Mouse (Mus musculus): ENCODE data around the gene Phgr1.

The Phgr1 gene

DNA sequence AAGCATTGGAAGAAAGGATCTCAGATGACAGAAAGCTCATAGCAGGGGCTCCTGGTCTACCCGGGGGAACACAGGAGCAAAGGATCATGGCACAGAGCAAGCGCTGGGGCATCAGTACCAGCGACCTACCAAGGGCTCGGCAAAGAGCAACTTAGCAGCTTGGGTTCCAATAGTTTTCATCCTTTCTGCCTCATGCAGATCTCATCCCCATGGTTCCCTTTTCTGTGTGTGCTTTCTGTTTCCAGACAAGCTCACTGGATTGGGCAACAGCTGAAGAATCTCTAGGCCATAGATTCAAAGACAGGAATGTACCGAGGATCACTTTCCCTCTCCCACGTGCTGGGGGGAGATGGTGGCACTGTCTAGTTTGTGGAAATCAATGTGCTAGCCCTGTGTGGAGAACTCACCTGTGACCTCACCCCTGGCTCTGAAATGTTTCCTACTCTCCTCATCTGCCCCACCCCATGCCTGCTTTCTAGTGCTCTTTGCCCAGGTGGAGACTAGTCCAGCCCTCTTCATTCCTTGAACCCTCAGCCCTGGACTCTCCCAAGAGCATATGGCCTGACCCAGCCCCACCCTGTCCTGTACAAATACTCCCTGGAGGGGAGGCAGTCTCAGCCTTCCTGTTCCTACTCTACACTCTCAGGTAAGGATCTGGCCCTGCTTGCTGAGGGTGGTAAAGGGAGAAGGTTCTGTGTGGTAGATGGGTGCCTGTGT is at the start of gene Phgr1:
Phgr1 (plus strand) TSS at position 612 of the 717 bp plus-strand sequence.
- no peak for DNase-seq (ENCODE audit: low spot score)

DNA sequence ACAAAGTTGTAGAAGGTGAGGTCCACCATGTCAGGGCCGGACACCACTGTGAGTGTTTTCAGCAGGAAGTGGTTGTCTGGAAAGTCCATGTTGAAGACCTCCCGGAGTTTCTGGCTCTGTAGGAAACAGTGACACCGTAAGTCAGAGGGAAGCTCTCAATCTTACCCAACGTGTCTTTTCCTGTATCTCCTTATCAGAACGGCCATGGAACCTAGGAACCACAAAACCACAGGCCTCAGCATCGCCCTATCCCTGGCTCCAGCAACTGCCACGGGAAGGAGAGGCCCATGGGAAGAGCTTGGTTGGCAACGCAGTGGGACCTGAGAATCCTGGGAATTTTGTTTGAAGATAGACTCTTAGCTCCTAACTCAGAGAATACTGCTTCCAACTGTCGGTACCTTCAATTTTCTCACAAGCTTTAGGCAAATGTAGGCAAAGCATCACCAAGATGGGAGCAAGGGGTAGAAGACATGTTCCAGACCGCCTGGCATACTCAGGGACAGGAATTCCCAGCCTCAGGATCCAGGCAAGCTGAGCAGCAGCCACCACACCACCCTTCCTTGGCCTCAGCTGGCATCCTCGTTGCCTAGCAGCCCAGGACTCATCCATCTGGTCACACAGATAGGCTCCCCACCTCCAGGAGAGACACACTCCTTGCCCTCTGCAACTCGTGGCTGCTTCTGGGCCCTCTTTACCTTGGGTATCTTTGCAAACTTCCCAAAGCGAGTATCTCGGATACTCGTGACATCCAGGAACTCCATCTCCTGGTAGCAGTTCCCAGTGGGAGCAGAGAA is 48.7 kb upstream of the Phgr1 start:
- DNase-seq (ENCODE audit: low spot score) = no peak

DNA sequence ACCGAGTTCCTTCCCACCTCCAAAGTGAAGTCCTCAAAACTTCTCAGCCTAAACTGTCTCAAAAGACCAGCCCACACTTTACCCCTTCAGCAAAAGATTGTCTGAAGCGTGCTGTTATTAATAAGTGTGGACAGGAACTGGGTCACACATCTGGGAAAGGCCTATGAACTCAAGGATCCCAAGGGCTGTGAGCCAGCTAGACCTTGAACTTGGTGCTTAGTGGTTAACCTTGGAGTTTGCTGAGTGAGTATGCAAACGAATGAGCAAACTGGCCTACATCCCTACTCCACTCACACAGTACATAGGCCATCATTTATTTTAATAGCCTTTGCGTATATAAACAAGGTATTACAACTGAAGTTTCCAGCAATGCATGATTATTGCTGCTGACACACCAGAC is 47.1 kb upstream of the Phgr1 start:
- no peak for DNase-seq (ENCODE audit: low spot score)

DNA sequence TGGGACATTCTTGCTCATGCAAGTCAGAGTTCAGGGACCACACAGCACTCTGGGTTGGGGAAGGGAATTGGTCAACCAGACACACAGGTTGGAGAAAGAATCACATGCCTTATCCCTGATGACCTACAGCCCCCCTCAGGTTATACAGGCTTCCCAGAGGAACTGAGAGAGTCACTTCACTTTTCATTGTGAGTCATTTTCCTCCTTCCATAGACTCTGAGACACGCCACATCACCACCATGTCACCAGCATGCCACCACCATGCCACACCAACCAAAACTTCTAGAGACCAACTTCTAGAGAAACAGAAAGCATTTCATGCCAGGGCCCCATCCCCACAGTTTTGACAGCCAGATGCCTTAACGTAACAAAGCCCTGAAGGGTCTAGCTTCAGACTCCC is 45.7 kb upstream of the Phgr1 start:
- no peak for DNase-seq (ENCODE audit: low spot score)

DNA sequence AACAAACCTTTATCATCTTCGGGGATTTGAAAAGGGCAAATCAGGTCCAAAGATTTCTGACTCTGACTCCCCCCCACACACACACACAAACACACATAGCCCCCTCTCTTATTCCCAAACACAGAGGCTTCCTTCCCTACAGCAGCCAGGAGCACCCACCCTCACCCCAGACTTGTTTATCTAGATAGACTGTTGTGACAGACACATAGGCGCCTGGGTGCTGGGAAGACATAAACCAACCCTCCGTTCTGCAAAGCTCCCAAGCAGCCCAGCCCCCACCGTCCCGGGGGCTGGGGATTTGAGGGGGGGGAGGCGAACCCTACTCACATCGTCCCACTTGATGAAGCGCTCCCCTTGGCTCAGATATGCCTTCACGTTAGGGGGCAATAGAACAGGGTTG is 44.7 kb upstream of the Phgr1 start:
- no peak for DNase-seq (ENCODE audit: low spot score)

DNA sequence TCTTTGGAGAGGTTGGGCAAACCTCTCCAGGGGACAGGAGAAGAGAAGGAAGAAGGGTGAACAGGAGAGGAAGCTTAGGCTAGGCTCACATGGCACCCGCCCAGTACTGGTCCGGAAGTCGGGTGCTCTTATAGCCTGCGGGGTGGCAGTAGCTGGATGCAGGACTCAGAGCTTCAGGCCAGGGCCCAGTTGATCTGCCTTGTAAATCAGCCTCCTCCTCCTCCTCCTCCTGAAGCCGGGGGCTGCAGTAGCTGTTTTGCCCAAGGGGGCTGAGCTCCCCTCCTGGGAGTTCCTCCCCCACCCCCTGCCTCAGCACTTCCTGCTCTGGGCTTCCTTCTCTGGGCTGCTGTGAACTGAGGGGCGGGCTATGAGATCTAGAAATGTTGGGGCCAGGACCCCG is 44.2 kb upstream of the Phgr1 start, which contains the start of gene Plcb2:
Plcb2 (minus strand) TSS at position 102 of the 400 bp plus-strand sequence.
- DNase-seq (ENCODE audit: low spot score) = no peak

DNA sequence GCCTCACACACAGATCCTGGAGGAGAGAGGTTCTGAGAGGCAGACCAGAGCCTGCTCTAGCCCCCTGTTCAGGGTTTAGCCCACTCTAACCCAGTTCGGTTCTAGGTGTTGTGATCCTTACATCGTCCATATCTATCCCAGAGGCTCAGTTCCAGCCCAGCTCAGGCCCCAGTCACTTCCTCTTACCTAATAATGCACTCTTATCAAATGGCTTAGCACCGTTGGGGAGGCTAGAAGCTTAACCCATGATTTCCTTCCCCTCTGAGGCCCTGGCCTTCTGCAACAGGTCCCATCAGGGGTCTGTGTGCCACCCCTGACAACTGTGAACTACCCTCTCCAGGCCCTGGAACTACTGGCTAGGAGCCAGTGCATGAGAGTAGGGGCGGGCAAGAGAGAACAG is 43.4 kb upstream of the Phgr1 start:
- DNase-seq (ENCODE audit: low spot score) = no peak

DNA sequence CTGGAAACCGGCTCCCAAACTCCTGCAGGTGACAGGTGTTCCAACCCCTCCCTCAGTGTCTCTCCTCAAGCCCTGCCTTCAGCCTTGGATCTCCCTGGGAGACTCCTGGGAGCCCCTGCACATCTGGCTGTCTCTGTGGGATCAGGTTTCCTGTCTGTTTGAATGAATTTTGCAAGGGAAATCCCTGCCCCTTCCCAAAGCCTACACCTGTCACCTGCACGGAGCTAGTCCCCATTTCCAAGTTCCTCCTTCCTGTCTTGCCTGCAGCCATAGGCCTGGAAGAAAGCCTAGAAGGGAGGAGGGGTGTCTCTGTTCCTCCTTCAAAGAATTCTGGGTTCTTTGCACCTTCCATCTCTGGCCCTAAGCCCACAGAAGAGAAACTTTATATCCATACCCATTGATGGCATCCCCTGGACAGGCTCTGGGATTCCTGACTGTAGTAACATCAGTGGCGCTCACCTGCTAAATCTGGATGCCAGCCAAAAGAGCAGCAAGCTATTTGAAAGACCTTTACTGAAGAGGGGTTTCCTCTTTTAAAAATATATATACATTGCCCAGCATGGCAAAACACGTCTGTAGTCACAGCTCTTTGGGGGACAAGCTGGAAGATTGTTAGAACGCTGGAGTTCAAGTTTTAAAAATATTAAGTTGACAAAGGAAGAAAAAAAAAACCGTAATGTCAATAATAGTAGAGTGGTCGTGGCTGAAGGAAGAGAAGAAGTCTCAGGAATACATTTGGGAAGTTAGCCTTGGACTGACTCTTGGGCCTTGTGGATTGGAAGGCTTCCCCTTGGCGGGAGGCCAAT is 42.5 kb upstream of the Phgr1 start:
- DNase-seq (ENCODE audit: low spot score) = no peak

DNA sequence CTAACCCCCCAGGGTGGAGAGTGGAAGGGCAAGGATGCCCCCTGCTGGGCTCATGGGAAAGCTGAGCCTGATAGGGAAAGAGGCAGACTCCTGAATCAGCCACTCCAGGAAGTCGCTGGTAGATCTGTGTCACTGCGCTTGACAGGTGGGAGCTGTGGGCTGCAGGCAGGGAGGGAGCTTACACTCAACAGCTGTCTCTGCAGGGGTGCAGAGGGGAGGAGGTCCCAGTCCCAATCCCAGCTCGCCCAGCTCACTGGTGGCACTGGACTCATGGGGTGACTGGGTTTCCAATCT is 42.0 kb upstream of the Phgr1 start:
- DNase-seq (ENCODE audit: low spot score) = no peak

DNA sequence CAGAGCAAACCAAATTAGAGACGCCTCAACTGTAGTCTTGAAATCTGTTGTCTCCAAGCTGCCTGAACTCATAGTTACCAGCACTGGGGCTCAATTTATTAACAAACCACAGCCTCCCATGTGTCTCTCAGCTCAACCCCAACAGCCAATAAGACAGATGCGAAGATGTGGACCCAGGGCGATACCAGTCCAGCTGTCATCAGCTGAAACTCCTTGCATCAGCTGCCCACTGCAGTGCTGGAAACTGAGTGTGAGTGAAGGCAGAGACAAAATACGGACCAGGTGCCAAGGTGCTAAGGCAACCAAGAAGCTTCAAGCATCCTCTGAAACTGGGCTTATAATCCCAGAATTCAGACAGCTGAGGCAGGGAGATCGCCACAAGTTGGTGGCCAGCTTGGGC is 40.6 kb upstream of the Phgr1 start:
- DNase-seq (ENCODE audit: low spot score) = no peak

DNA sequence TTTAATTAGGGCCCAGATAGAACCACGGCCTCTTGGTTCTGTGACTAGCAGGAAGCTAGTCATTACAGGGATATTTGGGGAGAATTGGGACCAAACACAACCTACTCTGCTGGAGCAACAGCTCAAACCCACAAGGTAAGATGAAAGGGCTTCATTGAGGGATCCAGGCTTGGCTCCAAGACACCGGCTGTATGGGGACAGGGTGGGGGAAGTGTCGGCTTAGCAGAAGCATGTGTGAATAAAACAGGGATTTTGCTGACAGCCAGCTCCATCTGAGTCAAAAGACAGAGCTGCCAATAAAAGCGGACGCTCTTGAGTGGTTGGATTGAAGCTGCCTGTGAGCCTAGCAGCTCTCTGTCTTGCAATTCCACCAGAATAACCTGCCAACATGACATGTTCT is 39.2 kb upstream of the Phgr1 start:
- no peak for DNase-seq (ENCODE audit: low spot score)

DNA sequence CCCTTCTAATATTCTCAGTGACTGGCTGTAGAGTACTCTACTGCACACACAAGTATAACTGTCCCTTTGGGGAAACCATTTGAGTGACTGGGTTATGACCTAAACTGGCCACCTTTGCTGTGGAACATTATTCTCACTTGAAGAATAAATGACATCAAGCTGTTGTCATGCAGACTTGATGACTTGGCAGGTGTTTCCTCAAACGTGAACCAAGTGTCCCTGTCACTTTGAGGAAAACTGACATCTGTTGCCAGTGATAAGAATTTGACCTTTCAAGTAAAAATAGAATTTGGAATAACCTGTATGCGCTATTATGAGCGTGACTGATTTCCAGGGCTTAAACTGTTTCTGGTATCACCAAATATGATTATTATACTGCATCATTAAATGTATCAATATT is 32.2 kb upstream of the Phgr1 start:
- DNase-seq (ENCODE audit: low spot score) = no peak

DNA sequence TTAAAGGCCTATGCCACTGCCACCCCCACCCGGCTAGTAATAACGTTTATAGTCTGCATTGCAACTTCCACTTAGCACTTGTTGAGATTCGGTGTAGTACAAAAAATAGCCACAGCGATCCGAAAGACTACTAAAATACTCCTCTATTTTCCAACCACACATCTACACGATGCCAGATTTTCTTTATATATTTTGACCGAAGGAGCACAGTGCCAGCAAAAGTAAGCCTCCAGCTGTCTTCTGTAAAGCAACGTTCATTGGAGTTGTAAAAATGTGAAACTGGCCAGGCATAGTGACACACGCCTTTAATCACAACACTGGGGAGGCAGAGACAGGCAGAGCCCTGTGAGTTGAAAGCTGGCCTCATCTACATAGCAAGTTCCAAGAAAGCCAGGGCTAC is 31.4 kb upstream of the Phgr1 start:
- DNase-seq (ENCODE audit: low spot score) = no peak

DNA sequence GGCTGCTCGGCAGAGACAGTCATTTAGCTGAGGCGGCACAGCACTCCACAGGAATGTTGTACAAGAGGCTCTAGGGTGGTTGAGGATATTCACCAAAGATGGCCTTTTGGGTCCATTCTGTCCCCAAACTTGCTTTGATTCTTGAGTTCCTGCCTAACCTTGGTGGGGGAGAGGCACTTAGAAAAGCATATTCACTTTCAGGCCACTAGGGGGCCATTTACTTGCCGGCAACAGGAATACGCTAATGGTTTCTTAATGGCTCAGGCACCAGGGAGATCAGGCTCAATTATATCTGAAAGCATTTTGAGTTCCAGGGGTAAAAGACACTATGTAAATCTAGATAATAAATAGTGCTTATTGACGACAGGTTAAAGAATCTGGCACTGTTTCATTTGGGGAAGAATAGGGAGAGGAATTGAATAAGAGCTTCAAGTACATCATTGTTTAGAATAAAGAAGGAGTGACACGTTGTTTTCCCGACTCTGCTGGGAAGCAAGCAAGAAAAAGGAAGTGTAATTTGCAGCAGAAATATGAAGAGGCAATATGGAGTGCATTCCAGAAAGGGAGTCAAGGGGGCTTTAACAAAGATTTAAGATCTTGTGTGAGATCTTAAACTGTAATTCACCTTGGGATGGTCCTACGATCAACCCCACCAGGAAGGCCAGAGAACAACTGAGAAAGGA is 29.2 kb upstream of the Phgr1 start:
- DNase-seq (ENCODE audit: low spot score) = no peak

DNA sequence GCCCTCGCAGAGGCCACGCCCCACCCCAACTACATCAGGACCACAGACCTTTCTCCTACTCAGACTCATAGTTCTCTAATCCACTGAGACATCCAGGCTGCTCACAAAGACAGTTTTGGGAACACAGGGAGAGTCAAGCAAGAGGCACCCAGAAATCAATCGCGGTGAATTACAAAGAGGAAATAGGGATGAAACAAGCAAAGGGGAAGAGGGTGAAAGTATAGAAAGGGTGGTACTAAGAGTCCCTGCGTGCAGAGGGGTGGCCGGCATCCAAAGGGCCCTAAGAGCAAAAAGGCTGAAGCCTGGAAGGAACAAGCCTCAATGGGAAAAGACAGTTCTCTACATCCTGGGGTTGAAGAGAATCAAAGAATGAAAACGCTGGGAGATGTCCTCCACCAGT is 27.9 kb upstream of the Phgr1 start:
- no peak for DNase-seq (ENCODE audit: low spot score)

DNA sequence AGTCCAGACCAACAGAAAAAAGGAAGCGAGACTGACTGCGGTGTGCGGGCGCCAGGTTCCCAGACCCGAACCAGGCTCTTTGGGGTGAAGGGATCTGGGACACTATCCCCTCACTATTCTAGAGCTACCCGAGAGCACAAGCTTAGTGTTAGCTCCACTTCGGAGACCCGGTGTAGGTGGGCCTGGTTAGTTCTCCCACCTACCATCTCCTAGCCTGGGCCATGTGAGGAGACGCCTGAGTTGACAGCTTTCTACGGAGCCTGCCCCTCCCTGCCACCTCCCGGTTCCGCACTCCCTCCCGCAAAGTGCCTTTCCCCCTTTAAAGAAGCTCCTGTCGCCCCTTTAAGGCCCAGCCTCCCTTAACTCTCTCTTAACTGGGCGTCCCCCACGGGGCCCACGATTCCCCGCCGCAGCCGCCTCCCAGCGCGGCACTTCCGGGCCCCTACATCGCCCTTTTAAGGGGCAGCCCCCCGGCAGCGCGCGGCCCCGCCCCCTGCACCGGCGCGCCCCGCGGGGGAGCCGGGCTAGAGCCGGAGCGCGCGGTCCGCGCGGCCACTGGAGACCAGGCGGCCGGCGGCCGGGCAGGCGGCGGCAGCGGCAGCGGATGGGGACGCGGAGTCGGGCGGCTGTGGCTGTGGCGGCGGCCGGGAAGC is 27.2 kb upstream of the Phgr1 start, which contains the start of gene Inafm2:
Inafm2 (plus strand) TSS at position 527 of the 653 bp plus-strand sequence.
- DNase-seq (ENCODE audit: low spot score) = no peak

DNA sequence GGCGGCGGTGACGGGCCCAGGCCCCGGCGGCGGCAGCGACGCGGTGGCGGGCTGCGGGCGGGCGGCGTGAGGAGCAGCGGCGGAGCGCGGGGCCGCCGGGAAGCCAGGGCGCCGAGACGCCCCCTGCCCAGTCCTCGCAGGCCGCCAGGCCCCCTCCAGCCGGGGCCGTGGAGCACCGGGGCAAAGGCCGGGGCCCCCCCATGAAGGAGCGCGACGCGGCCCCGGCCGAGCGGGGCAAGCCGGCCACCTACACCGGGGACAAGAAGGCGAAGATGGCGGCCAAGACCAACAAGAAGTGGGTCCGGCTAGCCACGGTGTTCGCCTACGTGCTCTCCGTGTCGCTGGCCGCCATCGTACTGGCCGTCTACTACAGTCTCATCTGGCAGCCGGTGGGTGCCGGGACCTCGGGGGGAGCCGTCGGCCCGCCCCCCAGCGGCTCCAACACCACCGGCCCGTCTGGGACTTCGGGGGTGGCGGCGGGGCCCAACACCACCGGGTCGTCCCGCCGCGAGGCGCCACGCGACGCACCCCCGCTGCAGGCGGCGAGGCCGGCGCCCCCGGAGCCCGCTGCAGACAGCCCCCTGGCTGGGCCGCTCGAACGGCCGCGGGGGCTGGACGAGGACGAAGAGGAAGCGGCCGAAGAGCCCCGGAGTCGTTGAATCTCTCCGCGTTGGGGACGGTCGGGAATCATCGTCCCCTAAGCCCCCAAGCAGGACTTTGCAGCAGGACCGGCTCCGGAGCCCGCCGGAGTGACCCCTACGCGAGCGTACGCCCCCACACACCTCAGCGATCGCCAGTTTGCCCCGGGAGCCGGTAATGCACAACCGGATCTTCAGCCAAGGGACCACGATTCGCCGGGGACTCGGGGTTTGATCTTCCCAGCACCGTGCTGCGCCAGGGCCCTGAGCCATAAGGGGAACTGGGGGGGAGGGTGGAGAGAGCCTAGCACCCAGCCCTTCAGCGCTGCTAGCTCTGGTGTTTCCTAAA is 26.4 kb upstream of the Phgr1 start:
- DNase-seq (ENCODE audit: low spot score) = no peak

DNA sequence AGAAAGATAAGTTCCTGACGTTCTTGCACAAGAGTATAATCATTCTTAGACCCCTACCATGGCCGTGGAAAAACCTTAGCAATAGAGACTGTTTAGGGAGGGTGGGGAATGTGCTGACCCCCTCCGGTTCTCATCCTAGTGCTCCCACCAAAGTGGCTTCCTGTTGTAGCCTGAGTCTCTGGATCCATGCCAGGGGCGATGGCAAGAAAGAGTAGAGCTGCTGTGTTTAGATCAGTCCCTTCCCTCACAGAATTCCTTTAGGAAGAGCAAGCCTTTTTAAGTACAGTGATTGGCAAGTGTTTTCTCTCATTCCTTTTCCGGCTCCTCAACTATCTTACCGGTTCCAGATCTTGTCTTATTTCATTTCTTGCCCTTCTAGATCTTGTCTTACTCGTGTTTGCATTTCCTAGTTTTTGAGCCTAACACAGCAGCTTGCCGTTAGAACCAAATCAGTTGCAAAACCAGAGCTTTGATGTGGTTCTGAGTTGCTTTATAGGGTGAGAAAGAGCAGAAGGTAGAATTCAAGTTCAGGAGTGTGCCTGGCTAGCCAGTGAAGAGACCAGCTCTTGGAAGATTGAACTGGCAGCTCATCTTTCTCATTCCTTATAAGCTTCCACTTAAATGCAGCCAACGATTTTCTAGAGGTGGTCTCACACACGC is 25.1 kb upstream of the Phgr1 start:
- no peak for DNase-seq (ENCODE audit: low spot score)

DNA sequence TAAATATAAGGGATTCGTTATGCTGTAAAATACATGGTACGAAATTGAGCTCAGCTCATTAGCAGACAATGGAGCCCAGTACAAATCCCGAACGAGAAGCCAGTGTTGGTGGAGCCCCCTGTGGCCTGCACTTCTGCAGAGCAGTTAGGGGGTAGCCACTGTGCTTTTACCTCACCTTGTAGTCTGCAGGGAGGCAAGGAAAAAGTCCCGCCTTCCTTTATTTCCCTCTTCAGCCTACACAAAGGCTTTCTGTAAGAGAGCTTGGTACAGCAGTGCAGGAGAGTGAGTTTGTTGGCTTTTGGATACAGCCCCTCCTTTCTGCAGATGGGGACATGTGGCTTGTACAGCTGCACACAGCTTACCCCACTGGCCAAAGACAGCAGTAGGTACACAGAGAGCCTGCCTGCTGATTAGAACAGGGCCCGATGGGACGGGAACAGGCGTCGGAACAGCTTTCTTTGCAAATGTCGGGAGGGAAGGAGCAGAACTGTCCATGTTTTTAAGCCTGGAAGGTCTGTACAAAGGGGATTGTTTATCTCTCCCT is 23.2 kb upstream of the Phgr1 start:
- DNase-seq (ENCODE audit: low spot score) = no peak

DNA sequence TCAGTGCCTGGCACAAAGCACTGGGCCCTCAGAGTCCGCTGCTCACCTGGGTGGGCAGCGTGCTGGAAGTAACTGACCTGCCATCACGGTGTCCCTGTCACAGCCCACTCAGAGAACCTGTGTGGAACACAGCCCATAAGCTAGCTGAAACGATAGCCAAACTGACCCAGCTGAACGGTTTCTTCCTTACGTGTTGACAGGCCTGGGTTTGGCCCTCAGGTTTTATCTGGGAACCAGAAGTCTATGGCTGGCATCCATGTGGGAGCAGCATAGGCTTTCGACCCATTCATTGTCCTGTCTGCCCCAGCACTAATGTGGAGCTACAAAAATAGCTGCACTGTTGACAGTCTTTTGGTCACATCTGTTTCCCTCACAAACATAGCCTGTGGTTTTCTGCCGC is 22.1 kb upstream of the Phgr1 start:
- DNase-seq (ENCODE audit: low spot score) = no peak
